Mouse (Mus musculus) kidney, adult 11 months (tissue): ENCODE results near the gene Gm21560.
A peak's percentile ranks its signal among the peaks of the same experiment; 100 is the strongest.
"Not testable (repeated sequence)": the region's sequence is repeated elsewhere in the genome, so short reads cannot be mapped to it uniquely, and the experiment has no call there.

Source experiments
- DNase-seq: peaks from one replicate; pipeline ENCODE4 v3.0.0; 2022

Gene Gm21560

DNA sequence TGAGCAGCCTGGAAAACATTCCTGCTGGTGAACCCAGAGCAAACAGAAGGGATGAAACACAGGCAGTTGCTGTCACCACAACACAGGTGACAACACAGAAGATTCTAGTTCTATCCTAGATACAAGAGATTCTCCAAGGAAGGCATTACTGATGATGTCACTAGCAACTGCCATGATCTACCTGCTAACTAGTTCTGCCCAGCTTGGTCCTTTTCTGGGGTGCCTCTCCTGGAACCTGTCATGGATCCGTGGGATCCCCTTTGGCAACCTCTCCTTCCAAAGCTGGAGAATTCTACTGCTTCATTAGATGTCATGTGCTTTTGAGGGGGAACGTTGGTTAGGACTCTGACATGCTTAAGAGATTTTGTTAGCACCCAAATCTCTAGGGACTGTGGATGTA is at the start of gene Gm21560:
Gene Gm21560, minus strand, starts transcription at position 101 of the 400 bp plus-strand sequence.
- not testable (repeated sequence) for DNase-seq

DNA sequence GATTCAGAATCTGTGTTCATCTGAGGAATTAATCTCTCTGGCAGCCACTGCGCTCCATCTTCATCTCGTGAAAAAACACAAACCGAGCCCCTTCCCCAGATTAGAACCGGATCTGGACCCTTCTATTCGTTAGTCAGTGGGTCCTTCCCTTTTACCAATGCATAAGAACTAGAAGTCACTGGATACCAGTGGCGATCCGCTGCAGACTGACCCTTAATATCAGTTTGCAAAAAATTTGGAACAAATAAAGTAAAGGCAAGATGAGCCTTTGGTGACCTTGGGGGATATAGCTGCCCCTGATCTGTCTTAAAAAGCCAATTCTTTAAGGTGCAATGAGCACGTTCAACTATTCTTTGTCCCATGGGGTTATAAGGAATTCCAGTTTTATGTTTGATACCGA is 55.6 kb downstream of the Gm21560 start:
- DNase-seq, result peak; percentile 2

DNA sequence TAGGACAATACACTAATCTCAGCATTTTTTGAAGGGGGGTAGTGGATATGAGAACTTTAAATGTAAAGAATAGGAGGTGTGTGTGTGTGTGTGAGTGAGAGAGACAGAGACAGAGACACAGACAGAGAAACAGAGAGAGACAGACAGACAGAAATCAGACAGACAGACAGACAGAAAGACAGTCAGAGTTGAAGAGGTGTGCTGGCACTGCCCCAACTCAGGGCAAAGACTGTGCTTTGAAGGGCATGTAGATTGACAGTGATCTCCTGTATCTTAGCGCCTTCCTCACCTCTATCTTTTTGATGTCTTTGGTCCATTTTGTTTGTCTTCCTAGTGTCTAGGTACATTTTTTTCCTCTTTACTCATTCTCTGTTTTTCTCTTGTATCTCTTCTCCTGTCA is 58.0 kb downstream of the Gm21560 start:
- DNase-seq, result not testable (repeated sequence)
